Mouse (Mus musculus) olfactory bulb, adult 2 months (tissue): ENCODE measurements at regions not wholly inside any gene's neighbourhood (a gene's known extent, or its start where the extent isn't known, plus 50 kb on each side); places are given as distances from the start of the nearest gene placed in this dataset.

ENCODE experiments used
- CTCF ChIP-seq: fragments of 200-500 bp; IDR thresholded peaks from 2 replicates; pipeline ENCODE4 v1.5.1; 2012; ENCODE audit warnings: low read depth, mild to moderate bottlenecking, low read length, moderate library complexity; ENCODE audit not compliant: insufficient read depth
- POLR2A ChIP-seq: fragments of 200-500 bp; IDR thresholded peaks from 2 replicates; pipeline ENCODE4 v1.6.1; 2012; ENCODE audit warnings: mild to moderate bottlenecking, low read depth, low read length, moderate library complexity; ENCODE audit not compliant: insufficient read depth

GRCm38 (mm10) chr2:117938283-117939049 is 173.2 kb upstream of the Thbs1 start:
- TF ChIP-seq POLR2A, result no peak
- no peak for TF ChIP-seq CTCF
